Mouse (Mus musculus) midbrain, embryonic 15.5 days (tissue): ENCODE measurements around the gene Pop5. TPM values are rescaled to one million over a fixed set of nuclear protein-coding genes. Genes with fewer than 3 reads are reported as not detected.

Experiments used
- ATAC-seq: fragments of 200-750 bp; cut with Nextera tagmentation; replicated peaks from 2 replicates; pipeline ENCODE4 v1.8.0; 2017; ENCODE audit warnings: moderate TSS enrichment
- H3K27ac ChIP-seq: fragments of 300-500 bp; sonication (generic); 2 replicates; pipeline ENCODE4 v1.5.1; 2015; ENCODE audit warnings: mild to moderate bottlenecking, inconsistent platforms
- H3K27me3 ChIP-seq: fragments of 300-500 bp; sonication (generic); replicated peaks from 2 replicates; pipeline ENCODE4 v1.6.1; 2015; ENCODE audit warnings: inconsistent platforms
- H3K36me3 ChIP-seq: fragments of 300-500 bp; sonication (generic); replicated peaks from 2 replicates; pipeline ENCODE4 v1.6.1; 2015; ENCODE audit warnings: inconsistent platforms
- H3K4me1 ChIP-seq: fragments of 300-500 bp; sonication (generic); 2 replicates; pipeline ENCODE4 v1.6.1; 2015; ENCODE audit warnings: inconsistent platforms
- H3K4me2 ChIP-seq: fragments of 300-500 bp; sonication (generic); 2 replicates; pipeline ENCODE4 v1.6.1; 2015; ENCODE audit warnings: inconsistent platforms, mild to moderate bottlenecking, moderate library complexity
- H3K4me3 ChIP-seq: fragments of 300-500 bp; sonication (generic); 2 replicates; pipeline ENCODE4 v1.5.1; 2015; ENCODE audit warnings: mild to moderate bottlenecking, inconsistent platforms
- H3K9ac ChIP-seq: fragments of 300-500 bp; sonication (generic); 2 replicates; pipeline ENCODE4 v1.6.1; 2015; ENCODE audit warnings: mild to moderate bottlenecking, inconsistent platforms
- H3K9me3 ChIP-seq: fragments of 300-500 bp; sonication (generic); 2 replicates; pipeline ENCODE4 v1.6.1; 2016; ENCODE audit warnings: inconsistent platforms
- WGBS: fragments of 180-500 bp; shearing (Covaris S2); methylation state at CpG from one replicate; pipeline ENCODE4 v1.1.7; 2015; ENCODE audit warnings: mixed read lengths; 5-methylcytosine and 5-hydroxymethylcytosine counted together
- polyA plus RNA-seq: library from polyadenylated mRNA; unstranded; fragments of >200 nt; fragmentation: Nextera tagmentation; extraction: Ambion mirVana; gene quantifications from 2 replicates; pipeline ENCODE4 v1.2.1, GENCODE M21; 2015

The Pop5 gene
- polyA plus RNA-seq, 1 experiment from 2014 or later = 93.6 TPM

- no peak overlapping the region for H3K27ac ChIP-seq
- H3K4me3 ChIP-seq = no peak overlapping the region
- H3K9ac ChIP-seq = no peak overlapping the region
- no peak overlapping the region for H3K4me2 ChIP-seq
- no peak for ATAC-seq
- no peaks in the 10 kb centered on the region for H3K27me3 ChIP-seq
- WGBS = 85% methylated on average over 1 of the region's 1 CpGs
- peaks cover 62% of the 10 kb centered on the region for H3K36me3 ChIP-seq
- no peaks in the 10 kb centered on the region for H3K9me3 ChIP-seq
- no peaks in the 10 kb centered on the region for H3K4me1 ChIP-seq
Measured at GRCm38 (mm10) chr5:115255472-115255871, 19.8 kb downstream of the Pop5 start.

- Histone ChIP-seq H3K4me2 (no peak overlapping the region), H3K36me3 (peaks cover 49% of the 10 kb centered on the region), H3K9ac (no peak overlapping the region), H3K4me1 (no peaks in the 10 kb centered on the region), H3K9me3 (no peaks in the 10 kb centered on the region), H3K27ac (no peak overlapping the region), H3K27me3 (no peaks in the 10 kb centered on the region), H3K4me3 (no peak overlapping the region)
- WGBS = 96% methylated on average over 10 of the region's 10 CpGs
- ATAC-seq = no peak
Measured at GRCm38 (mm10) chr5:115256909-115257546, 21.4 kb downstream of the Pop5 start.

DNA sequence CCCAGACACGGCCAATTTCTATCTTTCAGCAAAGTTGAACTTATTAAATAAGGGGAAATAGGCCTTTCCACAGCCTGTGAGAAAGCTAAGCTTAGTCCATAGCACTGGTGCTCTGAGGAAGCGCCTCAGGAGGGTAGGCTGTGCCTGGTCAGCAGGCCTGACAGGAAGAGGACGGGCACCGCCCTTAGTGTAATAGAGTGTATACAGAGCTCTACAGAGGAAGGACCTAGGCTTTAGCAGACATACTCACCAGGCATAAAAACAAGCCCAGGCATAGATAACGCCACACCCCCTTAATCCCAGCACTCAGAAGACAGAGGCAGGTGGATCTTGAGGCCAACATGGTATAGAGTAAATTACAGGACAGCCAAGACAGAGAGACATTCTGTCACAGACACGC is 24.7 kb downstream of the Pop5 start:
- H3K27me3 ChIP-seq = no peaks in the 10 kb centered on the region
- no peak overlapping the region for H3K4me3 ChIP-seq
- no peak overlapping the region for H3K4me2 ChIP-seq
- ATAC-seq = no peak
- H3K4me1 ChIP-seq = no peaks in the 10 kb centered on the region
- H3K9ac ChIP-seq = no peak overlapping the region
- no peaks in the 10 kb centered on the region for H3K9me3 ChIP-seq
- H3K27ac ChIP-seq = no peak overlapping the region
- 91% methylated on average over 6 of the region's 6 CpGs for WGBS
- H3K36me3 ChIP-seq = peaks cover 43% of the 10 kb centered on the region

DNA sequence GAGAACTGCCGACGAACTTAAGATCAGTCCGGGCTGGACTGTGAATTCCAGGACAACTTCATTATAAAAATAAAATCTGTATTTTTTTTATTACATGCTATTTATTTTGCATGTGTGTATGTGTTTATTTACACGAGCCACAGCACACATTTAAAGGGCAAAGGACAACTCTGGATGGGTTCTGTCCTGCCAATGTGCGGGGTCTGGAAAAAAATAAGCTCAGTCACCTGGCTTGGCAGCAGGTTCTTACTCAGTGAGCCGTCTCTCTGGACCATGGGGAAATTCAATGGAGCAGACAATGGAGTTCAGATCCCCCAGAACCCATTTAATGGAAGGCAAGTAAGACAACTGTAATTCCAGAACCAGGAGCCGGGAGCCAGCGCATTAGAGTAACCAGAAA is 25.5 kb downstream of the Pop5 start:
- Histone ChIP-seq H3K27me3 (no peaks in the 10 kb centered on the region), H3K9me3 (no peaks in the 10 kb centered on the region), H3K4me3 (no peak overlapping the region), H3K4me2 (no peak overlapping the region), H3K9ac (no peak overlapping the region), H3K4me1 (0 out of 2 replicates have a peak, but pooled peaks cover 5% of the 10 kb centered on the region), H3K27ac (no peak overlapping the region), H3K36me3 (peaks cover 36% of the 10 kb centered on the region)
- no peak for ATAC-seq
- 88% methylated on average over 8 of the region's 8 CpGs for WGBS

DNA sequence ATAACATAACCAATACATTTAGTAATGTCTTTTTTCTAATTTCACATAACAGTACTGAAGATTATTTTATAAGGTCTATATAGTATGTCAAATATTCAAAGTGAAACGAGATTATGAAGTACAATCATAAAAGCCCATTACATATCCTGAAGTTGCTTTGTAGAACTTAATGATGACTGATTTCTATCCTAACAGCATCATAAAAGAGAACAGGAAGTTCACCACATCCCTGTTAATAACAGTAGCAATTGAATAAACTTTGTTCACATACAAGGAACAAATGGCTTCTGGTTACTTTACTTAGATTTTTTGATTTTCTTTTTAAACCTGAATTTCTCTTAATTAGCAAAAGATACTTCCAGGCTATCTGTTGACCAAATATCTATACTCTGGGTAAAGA is 26.2 kb downstream of the Pop5 start:
- Histone ChIP-seq H3K4me1 (peaks cover 9% of the 10 kb centered on the region), H3K9me3 (no peaks in the 10 kb centered on the region), H3K4me2 (no peak overlapping the region), H3K4me3 (no peak overlapping the region), H3K27ac (no peak overlapping the region), H3K27me3 (no peaks in the 10 kb centered on the region), H3K36me3 (peaks cover 29% of the 10 kb centered on the region), H3K9ac (no peak overlapping the region)
- no peak for ATAC-seq
- 84% methylated on average over 1 of the region's 1 CpGs for WGBS

DNA sequence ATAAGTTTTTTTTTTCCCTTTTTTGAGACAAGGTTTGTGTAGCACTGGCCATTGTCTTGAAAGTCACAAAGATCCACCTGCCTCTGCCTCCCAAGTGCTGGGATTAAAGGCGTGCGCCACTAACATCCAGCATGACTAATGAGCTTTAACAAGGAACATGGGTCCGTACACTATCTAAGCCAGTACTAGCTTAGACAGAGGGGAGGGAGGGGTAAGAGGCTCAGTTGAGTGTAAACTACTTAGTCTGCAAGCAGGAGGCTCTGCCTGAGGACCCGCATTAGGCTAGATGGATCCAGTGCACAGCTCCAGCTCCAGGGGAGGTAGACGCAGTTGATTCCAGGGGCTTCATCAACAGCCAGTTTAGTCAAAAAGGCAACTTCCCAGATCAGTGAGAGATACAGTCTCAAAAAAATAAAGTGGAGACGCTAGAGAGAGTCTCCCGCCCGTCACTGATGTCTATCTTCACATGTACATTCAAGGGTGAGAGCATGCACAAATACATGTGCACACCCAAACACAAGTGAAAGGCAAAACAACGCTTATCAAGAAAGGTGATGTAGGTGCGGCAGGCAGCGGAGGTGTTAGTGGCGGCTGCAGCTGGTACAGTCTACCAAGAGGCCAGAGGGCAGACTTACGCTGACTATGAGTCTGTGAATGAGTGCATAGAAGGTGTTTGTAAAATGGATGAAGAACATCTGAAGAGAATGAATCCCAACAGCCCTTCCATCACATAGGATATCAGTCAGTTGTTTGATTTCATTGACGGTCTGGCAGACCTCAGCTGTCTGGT is 27.1 kb downstream of the Pop5 start:
- Histone ChIP-seq H3K4me3 (no peak overlapping the region), H3K27me3 (no peaks in the 10 kb centered on the region), H3K9ac (no peak overlapping the region), H3K4me1 (peaks cover 13% of the 10 kb centered on the region), H3K4me2 (no peak overlapping the region), H3K9me3 (no peaks in the 10 kb centered on the region), H3K36me3 (peaks cover 21% of the 10 kb centered on the region; the same call in 1 of the 2 replicates), H3K27ac (no peak overlapping the region)
- ATAC-seq = no peak
- WGBS = 74% methylated on average over 14 of the region's 14 CpGs

GRCm38 (mm10) chr5:115266340-115266739 is 30.7 kb downstream of the Pop5 start:
- no peak for ATAC-seq
- Histone ChIP-seq H3K27ac (no peak overlapping the region), H3K9me3 (no peaks in the 10 kb centered on the region), H3K27me3 (no peaks in the 10 kb centered on the region), H3K4me3 (no peak overlapping the region), H3K36me3 (no peaks in the 10 kb centered on the region), H3K4me2 (no peak overlapping the region), H3K9ac (no peak overlapping the region), H3K4me1 (peaks cover 46% of the 10 kb centered on the region)
- 93% methylated on average over 5 of the region's 5 CpGs for WGBS

- no peaks in the 10 kb centered on the region for H3K27me3 ChIP-seq
- H3K4me1 ChIP-seq = peaks cover 51% of the 10 kb centered on the region
Measured at GRCm38 (mm10) chr5:115266787-115267468, 31.3 kb downstream of the Pop5 start.

DNA sequence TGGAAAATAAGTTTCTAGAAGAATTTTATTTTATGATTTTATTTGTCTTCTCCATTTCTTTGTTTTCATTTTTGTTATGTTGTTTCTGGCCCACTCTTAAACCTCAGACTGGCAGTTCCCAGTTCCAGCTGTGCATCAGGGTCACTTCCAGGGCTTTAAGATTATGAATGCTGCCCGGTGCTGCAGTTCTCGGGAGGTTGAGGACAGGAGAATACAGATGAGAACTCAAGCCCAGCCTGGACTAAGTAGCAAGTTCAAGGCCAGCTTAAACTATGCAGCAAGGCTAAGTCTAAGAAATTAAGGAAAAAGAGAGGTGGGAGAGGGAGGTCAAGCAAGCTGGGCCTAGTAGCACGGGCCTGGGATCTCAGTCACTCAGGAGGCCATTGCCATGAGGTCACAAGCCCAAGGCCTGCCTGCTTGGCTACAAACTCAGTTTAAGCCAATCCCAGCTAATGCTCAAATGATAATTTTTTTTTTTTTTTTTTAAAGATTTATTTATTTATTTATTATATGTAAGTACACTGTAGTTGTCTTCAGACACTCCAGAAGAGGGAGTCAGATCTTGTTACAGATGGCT is 31.9 kb downstream of the Pop5 start:
- WGBS = 83% methylated on average over 3 of the region's 3 CpGs
- Histone ChIP-seq H3K4me2 (no peak overlapping the region), H3K4me3 (no peak overlapping the region), H3K4me1 (peaks cover 51% of the 10 kb centered on the region), H3K27ac (no peak overlapping the region), H3K36me3 (no peaks in the 10 kb centered on the region), H3K9me3 (no peaks in the 10 kb centered on the region), H3K27me3 (no peaks in the 10 kb centered on the region), H3K9ac (no peak overlapping the region)
- no peak for ATAC-seq

More at GRCm38 (mm10) chr5:115266787-115267468, 31.3 kb downstream of the Pop5 start:
- Histone ChIP-seq H3K4me2 (no peak overlapping the region), H3K36me3 (no peaks in the 10 kb centered on the region), H3K27ac (no peak overlapping the region), H3K9me3 (no peaks in the 10 kb centered on the region), H3K4me3 (no peak overlapping the region), H3K9ac (no peak overlapping the region)
- WGBS = 83% methylated on average over 8 of the region's 8 CpGs
- no peak for ATAC-seq

- Histone ChIP-seq H3K4me2 (no peak overlapping the region), H3K9me3 (no peaks in the 10 kb centered on the region), H3K4me3 (no peak overlapping the region), H3K4me1 (peaks cover 54% of the 10 kb centered on the region), H3K27ac (no peak overlapping the region), H3K9ac (no peak overlapping the region), H3K36me3 (no peaks in the 10 kb centered on the region), H3K27me3 (no peaks in the 10 kb centered on the region)
- ATAC-seq = no peak
- WGBS = 74% methylated on average over 3 of the region's 3 CpGs
Measured at GRCm38 (mm10) chr5:115268266-115268665, 32.6 kb downstream of the Pop5 start.

GRCm38 (mm10) chr5:115269969-115270368 is 34.3 kb downstream of the Pop5 start:
- no peak for ATAC-seq
- no peaks in the 10 kb centered on the region for H3K9me3 ChIP-seq
- no peaks in the 10 kb centered on the region for H3K36me3 ChIP-seq
- H3K27ac ChIP-seq = no peak overlapping the region
- H3K4me3 ChIP-seq = no peak overlapping the region; the same call in 1 of the 2 replicates
- 94% methylated on average over 1 of the region's 1 CpGs for WGBS
- H3K4me1 ChIP-seq = peaks cover 61% of the 10 kb centered on the region
- no peaks in the 10 kb centered on the region for H3K27me3 ChIP-seq
- peak overlapping the region; percentile 56; the same call in 1 of the 2 replicates for H3K4me2 ChIP-seq
- H3K9ac ChIP-seq = no peak overlapping the region
